Mouse (Mus musculus) adrenal gland (tissue): Measurements from ENCODE around the gene Eps8.

Source experiments
- intact Hi-C: fragments of 180-260 bp; cut with DNase I; formaldehyde crosslinking; loops from one replicate; pipeline ENCODE4 v1.15.1; 2025

Gene Eps8

GRCm38 (mm10) chr6:137433521-137434137 lies 221.0 kb downstream of the Eps8 start:
- intact Hi-C loops: no loop called here
